Mouse (Mus musculus) retina, adult 2 months (tissue): ENCODE results near the gene Rangap1.
"Not testable (repeated sequence)": the region's sequence is repeated elsewhere in the genome, so short reads cannot be mapped to it uniquely, and the experiment has no call there.

Source experiments
- DNase-seq: peaks from one replicate; pipeline ENCODE4 v3.0.0-alpha.2; 2012; ENCODE audit warnings: low read depth, low spot score

Gene Rangap1

DNA sequence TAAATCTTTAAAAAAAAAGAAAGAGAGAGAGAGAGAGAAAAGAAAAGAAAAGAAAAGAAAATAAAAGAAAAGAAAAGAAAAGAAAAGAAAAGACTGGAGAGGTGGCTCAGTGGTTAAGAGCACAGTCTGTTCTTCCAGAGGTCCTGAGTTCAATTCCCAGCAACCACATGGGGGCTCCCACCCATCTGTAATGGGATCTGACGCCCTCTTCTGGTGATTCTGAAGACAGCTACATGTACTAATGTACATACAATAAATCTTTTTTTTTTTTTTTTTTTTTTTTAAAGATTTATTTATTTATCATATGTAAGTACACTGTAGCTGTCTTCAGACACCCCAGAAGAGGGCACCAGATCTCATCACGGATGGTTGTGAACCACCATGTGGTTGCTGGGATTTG lies 3.0 kb downstream of the Rangap1 start:
- not testable (repeated sequence) for DNase-seq

DNA sequence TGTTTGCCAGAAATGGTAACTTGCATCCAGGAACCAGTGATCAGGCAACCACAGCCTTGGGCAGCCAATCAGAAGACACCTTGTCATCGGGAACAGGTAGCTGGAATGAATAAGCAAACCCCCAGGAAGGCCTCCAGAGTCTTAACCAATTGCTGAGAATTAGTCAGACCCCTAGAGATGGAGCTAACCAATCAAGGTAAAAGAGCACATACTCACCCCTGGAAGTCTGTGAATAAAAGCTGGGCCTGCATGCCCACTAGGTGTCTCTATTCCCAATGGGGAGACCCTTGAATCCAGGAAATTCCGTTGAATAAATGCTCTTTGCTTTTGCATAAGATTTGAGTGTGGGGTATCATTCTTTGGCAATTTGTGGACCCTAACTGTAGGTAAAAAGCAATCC lies 5.4 kb downstream of the Rangap1 start:
- no peak for DNase-seq

- no peak for DNase-seq
Observed at GRCm38 (mm10) chr15:81739296-81739695, 6.0 kb downstream of the Rangap1 start.

DNA sequence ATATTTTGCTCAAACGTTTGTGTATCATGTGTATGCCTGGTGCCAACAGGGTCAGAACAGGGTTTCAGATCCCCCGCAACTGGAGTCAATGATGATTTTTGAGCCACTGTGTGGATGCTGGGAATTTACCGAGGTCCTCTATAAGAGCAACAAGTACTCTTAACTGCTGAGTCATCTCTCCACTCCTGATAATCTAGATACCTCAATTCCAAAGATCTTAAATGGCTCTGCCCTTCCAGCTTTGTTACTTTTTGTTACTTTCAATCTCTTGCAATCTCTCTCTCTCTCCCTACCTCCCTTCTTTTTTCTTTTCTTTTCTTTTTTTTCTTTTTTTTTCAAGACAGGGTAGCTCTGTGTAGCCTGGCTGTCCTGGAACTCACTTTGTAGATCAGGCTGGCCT lies 10.3 kb downstream of the Rangap1 start:
- no peak for DNase-seq

DNA sequence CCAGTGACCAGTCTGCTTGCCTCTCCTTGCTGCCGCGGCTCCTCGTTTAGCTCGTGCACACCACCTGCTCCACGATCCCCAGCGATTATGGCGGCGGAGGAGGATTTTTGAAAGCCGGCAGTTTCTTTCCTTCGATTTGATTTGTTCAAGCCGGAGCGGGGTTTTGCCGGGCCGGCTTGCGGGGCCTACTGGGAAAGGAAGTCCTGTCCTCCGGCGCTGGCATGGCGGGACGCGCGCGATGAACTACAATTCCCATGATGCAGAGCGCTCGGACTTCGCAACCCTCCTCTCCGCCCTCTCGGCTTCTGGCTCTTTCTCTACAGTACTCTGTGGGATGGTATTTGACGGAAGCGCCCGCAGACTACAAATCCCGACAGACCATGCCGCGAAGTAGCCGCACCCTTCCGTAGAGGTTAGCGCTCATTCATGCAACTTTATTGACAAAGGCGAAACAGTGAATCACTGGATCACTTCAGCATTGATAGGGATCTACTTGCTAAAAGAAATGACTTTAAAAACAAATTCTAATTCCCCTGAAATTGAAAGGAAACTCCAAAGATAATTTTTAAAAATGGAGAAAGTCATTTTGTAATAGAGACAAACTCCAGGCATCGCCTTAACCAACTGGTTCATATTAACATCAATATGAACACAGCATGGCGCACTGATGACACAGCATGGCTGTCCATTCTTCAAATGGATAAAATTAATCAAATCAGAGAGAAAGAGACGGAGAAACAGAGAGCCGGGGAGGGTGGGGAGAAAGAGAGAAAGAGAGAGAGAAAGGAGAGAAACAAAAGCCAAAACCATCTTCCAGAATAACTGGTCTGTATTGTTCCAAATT lies 15.3 kb downstream of the Rangap1 start:
- DNase-seq: peak; percentile 96

GRCm38 (mm10) chr15:81729241-81729791 lies 16.0 kb downstream of the Rangap1 start:
- DNase-seq: no peak

DNA sequence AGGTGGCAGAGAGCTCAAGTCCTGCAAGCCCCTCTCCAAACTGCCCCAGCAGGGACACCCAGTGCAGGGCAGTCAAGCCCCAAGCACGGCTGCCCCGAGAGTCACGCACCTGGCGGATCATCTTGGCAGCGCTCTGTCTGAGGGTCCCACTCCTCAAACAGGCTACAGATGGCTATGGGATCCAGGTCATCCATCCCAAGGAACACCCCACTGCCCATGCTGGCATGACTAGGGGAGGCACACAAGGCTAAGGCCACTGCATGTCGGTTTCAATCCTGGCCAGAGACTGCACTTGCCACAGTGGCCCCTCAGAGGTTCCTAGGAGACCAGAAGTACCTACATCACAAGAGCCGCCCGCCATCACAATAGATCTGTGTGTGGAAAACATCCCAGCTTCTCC lies 19.4 kb downstream of the Rangap1 start:
- no peak for DNase-seq

GRCm38 (mm10) chr15:81723653-81724052 lies 21.7 kb downstream of the Rangap1 start:
- no peak for DNase-seq

GRCm38 (mm10) chr15:81722361-81722760 lies 23.0 kb downstream of the Rangap1 start:
- no peak for DNase-seq

DNA sequence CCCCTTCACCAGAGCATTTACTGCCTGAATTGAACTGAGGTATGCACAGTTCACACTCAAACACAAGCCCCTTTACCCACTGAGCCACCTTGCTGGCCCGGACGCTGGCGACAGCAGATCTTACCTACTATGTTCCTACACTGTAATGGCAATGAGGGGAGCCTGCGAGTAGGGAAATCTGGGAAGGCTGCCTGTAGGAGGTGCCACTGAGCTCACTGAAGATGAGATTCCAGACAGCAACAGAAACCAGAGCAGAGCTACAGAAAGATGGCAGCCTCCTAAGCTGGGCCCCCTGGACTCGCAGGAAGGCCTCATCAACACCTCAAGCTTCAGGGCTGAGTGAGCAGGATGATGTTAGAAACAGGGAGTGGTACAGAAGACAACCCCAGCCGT lies 26.2 kb downstream of the Rangap1 start:
- no peak for DNase-seq

DNA sequence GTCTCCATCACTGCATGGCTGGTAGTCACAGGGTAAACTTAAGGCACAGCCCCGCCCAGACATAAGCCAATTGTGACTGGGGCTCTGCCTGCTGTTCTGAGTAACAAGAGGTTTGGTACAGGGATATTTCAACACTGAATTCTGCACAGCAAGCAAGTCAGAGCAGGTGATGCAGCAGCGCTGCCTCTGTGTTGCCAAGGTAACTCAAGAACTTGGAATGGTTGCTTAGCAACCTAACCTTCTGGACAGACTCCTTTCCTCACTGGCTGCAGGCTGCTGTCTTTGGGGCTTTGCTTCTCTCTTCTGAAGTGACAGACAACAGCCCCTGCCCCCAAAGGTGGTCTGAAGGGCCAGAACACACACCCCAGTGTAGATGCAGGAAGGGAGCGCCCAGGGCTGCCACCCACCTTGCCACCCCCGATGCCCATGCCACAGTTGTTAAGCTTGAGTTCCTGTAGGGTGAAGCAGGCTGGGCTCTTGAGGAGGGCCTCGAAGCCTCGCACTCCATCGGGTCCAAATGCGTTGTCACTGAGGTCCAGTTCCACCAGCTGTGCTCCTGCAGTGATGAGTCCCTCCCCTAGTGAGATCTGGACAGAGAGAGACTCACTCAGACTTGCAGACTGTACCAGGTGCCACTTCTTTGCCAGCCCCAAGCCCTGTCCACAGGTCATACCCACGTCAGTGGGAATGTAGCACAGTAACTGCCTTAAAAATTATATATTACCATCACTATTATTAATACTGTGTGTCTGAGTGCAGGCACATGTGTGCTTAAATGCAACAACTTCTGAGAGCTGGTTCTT lies 26.8 kb downstream of the Rangap1 start:
- DNase-seq: no peak

GRCm38 (mm10) chr15:81713742-81714141 lies 31.6 kb downstream of the Rangap1 start:
- DNase-seq: no peak

- no peak for DNase-seq
Observed at GRCm38 (mm10) chr15:81710801-81711200, 34.5 kb downstream of the Rangap1 start.

GRCm38 (mm10) chr15:81709686-81710085 lies 35.6 kb downstream of the Rangap1 start:
- DNase-seq: no peak

GRCm38 (mm10) chr15:81708991-81709390 lies 36.3 kb downstream of the Rangap1 start:
- no peak for DNase-seq

DNA sequence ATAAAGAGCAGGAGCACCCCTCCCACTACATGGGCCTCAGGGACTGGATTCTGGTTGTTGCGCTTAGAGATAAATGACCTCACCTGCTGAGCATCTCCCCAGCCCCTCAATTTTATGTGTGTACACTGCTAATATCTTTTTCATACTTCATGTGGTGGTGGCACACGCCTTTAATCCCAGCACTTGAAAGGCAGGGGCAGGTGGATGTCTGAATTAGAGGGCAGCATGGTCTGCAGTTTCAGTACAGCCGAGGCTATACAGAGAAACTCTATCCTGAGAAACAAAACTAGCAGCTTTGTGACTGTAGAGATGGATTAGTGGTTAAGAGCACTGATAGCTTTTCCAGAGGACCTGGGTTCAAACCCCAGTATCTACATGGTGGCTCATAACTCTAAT lies 42.2 kb downstream of the Rangap1 start:
- DNase-seq: no peak

- no peak for DNase-seq
Observed at GRCm38 (mm10) chr15:81702306-81703093, 42.8 kb downstream of the Rangap1 start.

DNA sequence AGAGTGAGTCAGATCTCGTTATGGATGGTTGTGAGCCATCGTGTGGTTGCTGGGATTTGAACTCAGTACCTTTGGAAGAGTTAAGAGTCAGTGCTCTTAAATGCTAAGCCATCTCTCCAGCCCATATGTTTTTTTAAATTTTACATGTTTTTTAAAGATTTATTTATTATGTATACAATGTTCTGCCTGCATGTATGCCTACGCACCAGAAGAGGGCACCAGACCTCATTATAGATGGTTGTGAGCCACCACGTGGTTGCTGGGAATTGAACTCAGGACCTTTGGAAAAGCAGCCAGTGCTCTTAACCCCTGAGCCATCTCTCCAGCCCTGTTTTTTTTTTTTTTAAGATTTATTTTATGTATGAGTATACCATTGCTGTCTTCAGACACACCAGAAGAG lies 44.0 kb downstream of the Rangap1 start:
- not testable (repeated sequence) for DNase-seq

DNA sequence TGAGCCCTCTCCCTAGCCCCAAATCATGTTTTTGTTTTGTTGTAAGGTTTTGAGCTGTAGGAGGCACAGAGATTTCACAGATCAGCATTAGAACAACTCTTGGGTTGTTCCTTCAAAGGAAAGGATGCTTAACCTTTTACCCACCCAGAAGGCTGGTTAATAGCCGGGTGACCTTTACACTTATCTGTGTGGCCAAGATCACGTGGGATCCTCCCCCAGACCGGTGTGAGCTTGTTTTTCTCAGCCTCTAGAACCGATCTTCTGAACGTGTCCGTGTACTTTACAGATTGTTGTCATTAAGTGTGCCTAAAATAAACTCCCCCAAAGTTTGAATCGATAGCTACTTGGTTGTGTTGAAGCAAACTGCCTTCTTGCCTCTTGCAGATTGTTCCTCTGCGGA lies 44.7 kb downstream of the Rangap1 start:
- DNase-seq: no peak

- DNase-seq: no peak
Observed at GRCm38 (mm10) chr15:81700161-81700560, 45.2 kb downstream of the Rangap1 start.

DNA sequence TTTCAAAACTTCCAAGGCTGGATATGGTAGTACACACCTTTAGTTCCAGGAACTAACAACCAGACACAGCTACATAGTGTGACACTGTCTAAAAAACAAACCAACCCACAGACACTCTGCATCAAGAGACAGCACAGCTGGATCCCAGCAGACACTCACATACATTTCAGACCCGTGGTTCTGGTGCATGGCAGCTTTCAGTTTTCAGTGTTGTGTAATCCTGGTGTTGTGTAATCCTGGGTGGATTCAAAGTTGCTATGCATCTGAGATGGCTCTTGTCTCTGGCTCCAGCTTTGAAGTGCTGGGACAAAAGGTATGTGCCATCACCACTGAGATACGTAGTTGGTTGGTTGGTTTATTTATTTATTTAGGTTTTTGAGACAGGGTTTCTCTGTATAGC lies 46.8 kb downstream of the Rangap1 start:
- DNase-seq: no peak

DNA sequence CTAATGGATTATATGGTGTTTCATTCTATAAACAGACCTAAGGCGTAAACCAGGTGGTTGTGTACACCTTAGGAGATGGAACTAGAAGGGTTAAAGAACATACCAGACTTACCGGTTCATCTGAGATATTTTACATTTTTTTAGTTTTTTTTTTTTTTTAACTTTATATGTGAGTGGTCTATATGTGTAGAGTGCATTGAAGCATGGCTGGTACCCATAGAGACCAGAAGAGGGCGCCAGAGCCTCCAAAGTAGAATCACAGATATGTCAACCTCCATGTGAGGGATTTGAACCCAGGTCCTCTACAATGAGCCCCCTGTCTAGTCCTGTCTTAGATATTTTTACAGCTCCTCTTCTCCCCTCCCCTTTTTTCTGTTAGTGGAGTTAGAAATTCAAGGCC lies 47.5 kb downstream of the Rangap1 start:
- DNase-seq: peak; percentile 13
